Mouse (Mus musculus): ENCODE results near the gene Gm9918.

Gene Gm9918

DNA sequence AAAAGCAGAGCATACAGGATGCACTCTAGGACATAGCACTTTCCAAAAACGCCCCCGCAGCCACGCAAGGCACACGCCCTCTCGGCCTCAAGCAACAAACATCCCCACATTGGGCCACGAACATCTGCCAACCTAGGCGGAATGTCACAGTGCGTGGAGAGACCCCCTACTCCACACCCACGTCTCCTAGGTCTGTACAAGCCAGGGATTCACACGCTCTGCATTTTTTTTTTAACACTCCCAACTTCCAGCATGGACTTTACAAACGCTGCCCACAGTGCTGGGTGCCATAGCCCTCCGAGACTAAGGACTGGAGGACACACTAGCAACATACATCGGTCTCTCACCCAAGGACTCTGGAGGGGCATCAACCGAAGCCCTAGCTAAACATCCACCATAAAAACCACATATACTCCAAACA is 24.9 kb upstream of the Gm9918 start:
- DNase-seq (ENCODE audit: low read depth, low spot score) = no peak

DNA sequence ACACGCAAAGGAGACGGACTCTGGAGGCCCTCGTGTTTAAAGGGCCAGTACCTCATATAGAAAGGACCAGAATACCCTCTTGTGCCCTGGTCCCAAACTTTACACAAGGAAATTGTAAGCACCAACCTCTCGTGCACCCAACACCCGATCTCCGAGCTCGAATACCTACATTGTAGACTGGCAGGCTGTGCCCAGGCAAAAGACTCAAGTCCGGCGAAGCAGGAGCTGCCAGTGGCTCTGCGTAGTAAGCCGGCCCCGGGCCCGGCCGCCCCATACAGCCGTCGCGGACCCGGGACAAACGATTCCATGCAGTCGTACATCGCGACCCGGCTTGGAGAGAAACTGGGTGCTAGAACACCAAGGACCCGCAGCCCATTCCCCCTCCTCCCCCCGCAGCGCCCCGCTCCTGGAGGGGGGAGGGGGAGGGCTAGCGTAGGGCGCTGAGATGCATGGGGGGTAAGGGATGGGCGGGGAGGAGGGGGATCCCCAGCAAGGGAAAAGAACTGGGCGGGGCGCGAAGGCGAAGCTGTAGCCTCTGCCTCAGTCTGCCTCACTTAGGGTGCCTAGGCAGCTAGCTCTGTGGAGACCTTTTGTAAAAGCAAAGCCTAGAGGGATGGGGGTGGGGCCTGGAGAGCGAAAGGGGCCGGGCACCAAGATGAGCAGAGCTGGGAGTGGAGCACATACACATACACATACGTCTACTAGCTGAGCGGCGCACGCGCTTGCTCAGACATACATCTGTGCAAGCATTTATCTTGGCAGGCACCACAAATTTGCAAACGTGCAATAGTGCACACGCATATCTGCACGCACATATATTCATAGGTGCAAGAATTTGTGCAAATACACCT is 24.2 kb upstream of the Gm9918 start:
- peak; percentile 98 for DNase-seq (ENCODE audit: low read depth, low spot score)

DNA sequence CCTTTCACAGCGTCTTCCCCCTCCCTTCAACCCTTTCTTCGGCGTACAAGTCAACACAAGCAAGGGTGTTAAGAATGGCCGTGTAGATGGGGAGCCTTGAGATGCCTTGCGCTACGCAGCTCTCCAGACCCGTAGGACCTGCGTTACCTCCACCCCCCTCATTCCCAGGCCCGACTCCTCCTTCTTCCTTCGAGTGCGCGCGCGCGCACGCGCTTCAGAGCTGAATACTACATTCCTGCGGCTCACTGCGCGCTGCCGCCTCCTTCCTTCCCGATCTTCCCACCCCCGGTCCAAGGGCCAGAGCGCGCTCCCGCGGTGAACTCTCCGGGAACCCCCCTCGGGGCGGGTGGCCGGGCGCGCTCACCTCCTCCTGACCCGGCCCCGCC is 23.5 kb upstream of the Gm9918 start:
- DNase-seq (ENCODE audit: low read depth, low spot score) = peak; percentile 99

DNA sequence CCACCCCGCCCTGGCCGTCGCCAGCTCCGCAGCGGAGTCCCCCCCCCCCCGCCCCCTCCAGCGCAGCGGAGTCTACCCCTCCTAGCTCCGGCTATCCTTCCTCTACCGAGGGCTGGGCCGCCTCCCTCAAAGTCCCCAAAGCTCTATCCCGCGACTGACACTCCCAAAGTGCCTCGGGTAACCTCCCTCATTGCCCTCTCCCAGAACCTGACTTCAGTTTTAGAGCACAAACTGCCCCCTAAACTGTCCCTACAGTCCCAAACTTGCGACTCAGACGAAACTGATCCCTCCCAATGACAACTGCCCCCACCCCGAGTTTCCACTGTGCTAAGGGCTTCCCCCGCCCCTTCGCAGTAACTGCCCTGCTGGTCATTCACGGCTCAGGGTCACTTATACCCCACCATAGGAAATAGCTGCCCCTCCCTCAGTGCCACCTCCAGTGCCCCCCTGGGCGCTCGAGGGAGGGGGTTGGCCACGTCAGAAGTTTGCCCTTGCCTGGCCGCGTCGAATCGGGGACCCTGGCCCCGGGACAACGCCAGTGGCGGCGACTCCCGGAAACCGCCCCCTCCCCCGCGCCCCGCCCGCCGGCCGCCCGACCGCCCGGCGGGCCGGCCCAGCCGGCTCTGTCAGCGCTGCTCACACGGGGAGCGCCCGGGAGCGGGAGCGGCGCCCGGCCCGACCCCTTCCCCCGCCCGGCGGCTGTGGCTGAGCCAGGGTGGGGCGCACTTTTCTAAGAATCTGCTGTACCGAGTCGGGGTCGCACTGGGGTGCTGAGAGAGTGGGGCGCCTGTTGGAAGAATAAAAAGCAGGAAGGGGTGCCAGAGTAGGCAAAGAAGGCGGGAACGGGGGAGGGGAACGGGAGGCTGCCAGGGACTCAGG is 22.9 kb upstream of the Gm9918 start:
- DNase-seq (ENCODE audit: low read depth, low spot score) = peak; percentile 87

DNA sequence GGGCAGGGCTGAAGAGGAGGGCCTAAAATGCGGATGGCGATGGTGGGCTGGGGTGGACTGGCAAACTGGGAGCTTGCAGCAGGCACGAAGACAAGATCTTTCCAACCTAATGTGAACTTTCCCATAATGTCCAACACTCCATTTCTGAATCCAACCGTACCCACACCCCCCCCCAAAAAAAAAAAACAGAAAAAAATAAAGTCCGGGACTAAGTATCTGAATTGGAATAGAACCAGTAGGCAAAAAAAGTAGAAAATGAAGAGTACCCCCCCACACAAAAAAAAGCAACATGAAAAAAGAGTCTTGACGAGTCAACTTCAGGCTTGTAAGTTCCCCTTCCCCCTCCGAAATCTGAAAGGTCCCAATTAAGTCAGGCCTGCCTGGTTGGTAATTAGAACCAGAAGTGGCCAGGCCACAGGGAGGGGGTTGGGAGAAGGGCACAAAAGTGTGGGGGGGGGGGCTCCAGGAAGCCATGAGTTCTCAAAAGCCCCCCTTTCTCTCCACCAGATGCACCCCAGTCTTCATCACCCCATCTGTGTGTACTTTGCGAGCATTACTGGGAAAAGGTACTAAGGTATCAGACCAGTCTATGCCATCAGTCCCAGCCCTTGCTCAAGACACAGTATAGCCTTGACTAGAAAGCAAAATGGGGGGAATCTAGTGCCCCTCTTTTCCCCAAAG is 22.1 kb upstream of the Gm9918 start:
- DNase-seq (ENCODE audit: low read depth, low spot score) = no peak

DNA sequence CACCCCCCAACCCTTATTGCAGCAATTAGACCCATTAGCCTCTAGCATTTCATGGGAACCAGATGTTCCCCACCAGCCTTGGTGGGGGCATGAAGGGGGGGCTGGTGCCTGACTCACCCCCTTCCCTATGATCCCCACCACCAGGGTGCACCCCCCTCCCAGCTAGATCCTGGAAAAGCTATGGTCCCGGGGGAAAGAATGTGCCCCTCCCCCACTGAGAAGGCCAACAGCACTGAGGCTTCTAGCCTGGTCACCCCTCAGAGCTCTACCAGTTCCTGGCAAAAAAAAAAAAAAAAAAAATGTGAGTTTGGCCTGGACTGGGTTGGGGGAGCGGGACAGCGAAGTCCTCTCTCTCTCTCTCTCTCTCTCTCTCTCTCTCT is 21.6 kb upstream of the Gm9918 start:
- peak; percentile 66 for DNase-seq (ENCODE audit: low read depth, low spot score)

DNA sequence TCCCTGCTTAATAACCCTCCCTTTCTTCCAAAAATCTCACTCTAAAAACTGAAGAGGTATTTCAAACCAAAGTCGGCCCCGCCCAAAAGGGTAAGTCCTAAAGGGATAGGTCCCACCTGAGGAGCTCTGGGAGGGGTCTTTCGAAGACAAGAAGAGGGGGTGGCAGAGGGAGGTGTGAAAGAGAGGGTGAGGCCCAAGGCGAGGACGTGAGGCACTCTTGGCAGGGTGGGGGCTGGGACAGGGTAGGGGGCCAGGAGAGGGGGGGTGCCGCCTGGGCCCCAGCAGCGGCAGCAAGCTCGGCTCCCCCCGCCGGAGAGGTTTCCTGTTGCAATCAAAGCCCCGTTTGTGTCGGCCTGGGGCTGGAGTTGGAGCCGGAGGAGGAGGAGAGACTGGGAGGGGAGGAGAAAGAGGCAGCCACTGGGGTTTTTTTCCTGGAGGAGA is 21.1 kb upstream of the Gm9918 start:
- peak; percentile 91 for DNase-seq (ENCODE audit: low read depth, low spot score)

DNA sequence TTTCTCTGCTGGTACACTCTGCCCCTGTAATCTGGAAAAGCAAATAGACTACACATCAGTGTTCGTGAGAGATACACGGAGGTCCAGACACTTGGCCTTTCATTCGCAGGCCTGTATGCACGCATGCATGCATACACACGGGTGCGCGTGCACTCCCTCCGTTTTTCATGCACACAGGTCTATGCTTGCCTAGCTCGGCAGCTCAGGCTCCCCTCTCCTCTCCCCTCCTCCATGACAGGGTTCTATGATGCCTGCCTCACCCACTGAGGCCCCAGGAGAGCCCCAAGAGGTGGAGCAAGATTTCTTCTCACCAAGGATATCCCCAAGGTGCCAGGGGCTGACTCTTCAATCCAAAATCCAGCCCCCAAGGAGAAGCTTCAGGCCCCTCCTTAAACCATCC is 20.4 kb upstream of the Gm9918 start:
- peak; percentile 56 for DNase-seq (ENCODE audit: low read depth, low spot score)

DNA sequence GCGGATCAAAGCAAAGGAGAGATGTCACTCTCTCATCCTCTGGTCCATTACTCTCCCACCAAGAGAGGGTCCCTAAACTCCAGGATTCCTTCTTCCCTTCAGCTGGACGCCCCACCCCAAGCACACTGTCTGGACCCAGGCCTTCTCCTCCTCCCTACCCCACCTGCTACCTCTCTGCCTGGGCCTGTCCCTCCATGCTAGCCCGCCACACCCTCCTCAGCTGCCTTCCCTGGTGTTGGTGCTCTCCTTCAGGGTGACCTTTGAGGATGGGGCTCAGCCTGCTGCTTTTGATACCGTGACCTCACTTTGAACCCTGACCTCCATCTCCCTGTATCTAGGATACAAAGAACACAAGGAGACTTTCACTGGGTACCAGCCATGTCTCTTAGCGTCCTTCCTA is 19.8 kb upstream of the Gm9918 start:
- DNase-seq (ENCODE audit: low read depth, low spot score) = peak; percentile 94

DNA sequence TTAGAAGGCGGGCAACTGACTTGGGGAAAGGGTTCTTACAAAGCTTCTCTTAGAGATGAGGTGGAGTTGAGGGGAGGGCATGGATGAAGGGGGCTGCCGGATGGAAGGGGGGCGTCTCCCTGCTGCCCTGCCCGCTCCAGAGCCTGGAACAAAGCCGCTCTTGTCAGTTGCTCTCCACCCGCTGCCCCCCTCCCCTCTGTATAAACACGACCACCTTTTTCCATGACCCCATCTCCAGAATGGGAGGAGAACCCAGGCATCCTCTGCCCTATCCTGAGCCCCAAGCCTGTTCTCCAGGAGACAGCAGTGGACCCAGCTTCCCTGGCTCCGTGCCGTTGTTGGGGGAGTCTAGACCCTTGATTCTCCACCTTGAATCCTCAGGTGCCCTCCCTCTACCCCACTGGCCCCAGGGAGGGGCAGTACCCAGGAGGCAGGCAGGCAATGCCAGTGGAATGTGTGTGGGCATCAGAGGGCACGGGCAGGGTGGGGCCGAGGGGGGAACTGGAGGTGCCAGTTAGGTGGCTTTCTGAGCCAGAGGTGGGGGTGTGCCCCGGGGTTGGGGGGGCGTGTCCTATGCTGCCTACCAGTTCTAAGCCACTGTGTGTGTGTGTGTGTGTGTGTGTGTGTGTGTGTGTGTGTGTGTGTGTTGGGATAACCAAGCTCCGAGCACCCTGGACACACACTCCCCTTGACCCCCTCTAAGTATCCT is 14.7 kb upstream of the Gm9918 start:
- DNase-seq (ENCODE audit: low read depth, low spot score) = no peak

DNA sequence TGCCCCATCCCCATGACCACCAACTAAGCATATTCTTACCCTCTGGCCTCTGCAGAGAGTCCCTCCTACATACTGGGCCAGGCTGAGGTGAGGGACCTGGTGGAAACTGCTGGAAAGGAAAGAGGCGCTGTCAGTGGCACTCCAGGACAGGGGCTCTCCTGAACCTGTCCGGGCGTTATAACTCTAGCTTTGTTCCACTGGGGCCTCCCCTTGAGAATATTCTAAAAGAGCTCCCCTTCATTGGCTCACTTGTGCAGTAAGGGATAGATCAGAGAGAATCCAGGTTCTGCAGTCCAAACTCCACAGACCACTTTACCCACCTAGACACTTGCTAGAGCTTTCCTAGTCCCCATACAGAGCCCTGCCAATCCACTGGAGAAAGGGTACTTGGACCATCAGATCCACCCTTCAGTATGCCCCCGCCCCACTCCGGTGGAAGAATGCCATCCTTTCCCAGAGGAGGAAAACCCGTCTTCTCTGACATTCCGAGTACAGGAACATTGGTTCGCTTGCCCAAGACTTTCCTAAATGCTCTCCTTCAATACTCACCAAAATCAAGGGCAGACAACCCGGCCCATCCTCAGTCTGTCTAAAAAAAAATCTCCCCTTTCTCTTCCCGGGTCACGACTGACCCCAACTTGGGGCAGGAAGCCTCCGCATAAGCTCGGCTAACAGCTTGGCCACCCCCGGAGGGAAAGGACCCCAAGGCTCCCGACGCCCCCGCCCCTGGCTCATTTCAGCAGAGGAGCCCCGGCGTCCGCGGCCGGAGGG is 13.7 kb upstream of the Gm9918 start:
- DNase-seq (ENCODE audit: low read depth, low spot score) = no peak

DNA sequence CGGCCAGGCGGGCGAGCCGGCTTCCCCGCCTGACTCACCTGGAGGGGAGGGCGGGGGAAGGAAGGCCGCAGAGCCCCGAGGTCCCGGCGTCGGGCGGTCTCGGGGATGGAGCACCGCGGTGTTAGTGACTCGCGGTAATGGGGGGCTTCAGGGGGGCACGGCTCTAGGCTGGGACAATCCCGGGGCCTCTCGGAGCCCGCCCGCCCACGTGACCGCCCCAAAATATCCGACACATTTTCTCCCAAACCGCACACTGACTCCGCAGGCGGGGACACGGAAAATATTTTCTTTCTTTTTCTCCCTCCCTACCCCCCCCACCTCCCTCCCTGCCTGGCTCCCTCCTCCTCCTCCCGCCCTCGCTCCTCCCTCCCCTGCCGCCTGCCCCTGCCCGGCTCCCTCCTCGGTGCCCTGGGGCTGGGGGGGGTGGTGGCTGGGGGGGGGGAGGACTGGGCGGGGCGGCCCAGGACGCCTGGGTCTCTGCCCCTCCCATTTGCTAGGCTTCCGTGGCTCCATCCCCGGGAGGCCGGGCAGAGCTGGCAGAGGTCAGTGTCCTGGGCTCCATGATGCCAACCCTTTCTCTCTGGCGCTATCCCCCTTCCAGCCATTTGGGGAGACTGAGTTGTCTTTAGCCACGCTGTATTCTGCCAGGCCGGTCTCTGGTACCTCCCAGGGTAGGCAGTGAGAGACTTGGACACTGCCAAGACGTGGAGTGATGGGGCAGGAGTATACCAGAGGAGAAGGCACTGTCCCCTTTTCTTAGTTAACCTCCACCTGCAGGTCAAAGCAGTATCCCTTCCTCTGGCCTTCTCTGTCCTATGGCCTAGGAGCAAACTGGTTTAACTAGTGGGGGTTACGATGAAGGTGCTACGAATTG is 12.9 kb upstream of the Gm9918 start, which contains the start of gene Rarg:
Rarg (minus strand) TSS at position 316 of the 874 bp plus-strand sequence.
- DNase-seq (ENCODE audit: low read depth, low spot score) = no peak

DNA sequence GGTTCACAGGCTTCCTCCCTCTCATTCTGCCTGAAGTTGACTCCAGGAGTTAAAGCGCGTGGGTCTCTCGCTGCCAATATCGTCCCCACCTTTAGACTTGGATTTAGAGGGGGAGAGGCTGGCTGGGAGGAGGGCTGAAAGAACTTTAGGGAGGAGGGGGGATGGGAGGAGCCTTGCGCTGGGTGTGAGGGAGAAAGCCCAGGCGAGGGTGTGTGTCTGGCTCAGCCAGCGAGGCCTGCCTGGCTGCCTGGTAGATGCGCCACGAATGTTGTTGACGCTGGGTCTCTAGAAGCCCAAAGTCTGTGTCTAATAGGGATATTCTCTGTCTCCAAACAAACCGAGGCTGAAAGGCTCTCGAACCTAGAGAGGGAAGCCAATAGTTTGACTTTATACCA is 12.3 kb upstream of the Gm9918 start:
- DNase-seq (ENCODE audit: low read depth, low spot score) = peak; percentile 82

DNA sequence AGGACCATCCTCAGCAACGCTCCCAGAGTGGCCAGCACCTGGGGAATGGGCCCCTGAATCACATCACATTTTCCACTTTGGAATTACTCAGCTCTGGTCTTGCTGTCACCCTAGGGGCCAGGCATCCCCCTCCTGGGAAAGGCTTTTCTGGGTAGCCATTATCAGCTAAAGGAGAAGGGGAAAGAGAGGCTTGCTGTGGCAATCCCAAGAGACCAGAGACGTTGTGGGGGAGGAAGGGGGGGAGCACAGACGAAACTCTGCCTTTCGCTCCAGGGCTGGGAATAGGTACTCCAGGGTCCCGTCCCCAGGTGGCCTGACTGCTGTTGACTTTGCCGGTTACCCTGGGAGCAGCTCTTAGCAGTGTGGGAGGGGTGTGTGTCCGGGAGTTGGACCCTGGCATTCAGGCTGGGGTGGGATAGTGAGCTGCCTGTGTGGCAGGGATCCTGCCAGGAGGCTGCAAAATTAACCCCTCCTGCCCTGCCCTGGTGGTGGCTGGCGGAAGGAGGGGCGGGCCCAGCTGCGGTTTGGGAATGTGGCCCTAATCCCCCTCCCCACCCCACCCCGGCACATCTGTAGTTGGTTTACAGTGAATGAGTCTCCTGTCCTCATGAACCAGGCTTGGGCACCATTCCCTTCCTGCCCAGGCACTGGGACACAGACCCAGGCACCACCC is 11.6 kb upstream of the Gm9918 start:
- no peak for DNase-seq (ENCODE audit: low read depth, low spot score)

DNA sequence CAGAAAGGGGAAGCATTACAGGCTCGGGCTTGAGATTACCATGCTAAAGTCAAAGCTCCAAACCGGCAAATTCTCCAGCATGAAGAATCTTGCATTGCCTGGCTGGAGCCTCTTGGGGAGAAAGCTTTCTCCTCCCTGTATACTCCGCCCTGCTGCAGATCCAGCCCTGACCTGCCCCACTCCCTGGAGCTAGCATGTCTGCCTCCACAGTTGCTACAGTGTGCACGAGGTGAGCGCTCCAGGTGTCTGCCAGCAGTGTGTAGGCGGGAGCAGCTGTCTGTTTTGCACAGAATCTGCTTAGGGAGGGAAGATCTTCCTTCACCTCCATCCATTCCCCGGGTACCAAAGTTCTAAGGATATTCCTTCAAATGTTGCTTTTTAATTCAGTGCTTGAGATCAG is 7.8 kb upstream of the Gm9918 start:
- peak; percentile 67 for DNase-seq (ENCODE audit: low read depth, low spot score)

DNA sequence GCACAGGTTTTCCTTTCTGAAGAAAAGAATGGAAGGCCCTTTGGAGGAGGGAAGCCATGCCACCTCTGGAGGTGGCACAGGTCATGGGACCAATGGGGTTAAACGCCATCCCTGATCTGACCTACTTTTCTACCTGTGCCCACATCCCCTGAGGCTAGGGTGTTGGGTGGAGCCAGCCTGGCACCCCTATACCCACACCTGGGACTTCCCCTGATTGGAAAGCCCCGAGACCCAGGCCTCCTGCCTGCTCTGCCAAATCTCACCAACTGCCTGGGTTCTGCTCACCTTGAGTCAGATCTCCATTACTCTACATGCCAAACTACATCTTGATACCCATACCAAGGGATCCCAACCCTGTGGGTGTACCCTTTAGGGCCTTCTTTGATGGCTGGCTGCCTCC is 7.3 kb upstream of the Gm9918 start:
- DNase-seq (ENCODE audit: low read depth, low spot score) = no peak

DNA sequence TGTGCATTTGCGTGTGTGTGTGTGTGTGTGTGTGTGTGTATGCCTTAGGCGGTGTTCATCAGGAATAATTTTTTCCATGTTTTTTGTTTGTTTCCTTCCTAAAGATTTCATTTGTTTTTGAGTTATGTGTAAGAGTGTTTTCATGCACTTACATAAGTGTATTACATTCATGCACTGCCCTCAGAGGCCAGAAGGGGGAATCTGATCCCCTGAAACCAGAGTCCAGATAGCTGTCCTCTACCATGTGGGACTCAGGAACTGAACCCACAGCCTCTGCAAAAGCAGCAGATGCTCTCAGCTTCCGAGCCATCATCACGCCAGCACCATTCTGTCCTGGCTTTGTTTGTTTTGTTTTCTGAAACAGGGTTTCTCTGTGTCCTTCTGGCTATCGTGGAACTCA is 4.8 kb upstream of the Gm9918 start:
- peak; percentile 58 for DNase-seq (ENCODE audit: low read depth, low spot score)

DNA sequence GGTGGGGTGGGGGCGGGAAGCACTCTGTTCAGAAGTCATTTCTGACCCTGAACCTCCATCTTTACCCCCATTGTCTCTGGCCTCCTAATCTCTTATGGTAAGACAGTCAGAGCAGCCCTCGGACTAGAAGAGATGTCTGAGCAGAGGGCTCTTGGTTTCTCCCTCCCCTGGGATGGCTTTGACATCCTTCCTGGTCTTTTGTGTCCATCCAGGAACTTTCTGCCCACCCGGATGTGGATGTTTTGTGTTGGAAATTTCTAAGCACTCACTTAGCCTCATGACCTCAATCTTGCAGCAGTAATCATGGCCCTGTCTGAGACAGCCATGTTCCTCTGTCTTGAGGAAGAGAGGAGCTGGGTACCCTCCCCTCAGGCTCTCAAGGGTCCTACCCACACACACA is 1.1 kb downstream of the Gm9918 start:
- DNase-seq (ENCODE audit: low read depth, low spot score) = peak; percentile 71

Measured in ES-CJ7 (cell line).